In genomic region chr9:8035546-8035945, GRCm38 (mm10) we compare ENCODE assay signal across 10 mouse cellular contexts. TPM values are rescaled to one million over a fixed set of nuclear protein-coding genes. Genes with fewer than 3 reads are reported as not detected.
A peak's percentile ranks its signal among the peaks of the same experiment; 100 is the strongest.
DNase-seq lines count a peak whose midpoint lies in the region; ATAC-seq and TF ChIP-seq lines count a peak whose summit lies in the region.
"Had no signal": no experiment of that assay in that cellular context is flagged by ENCODE, and none has a peak within 500 bp of the region (broad histone marks: within the 10 kb centered on the region; RNA-seq: fewer than 3 reads in every experiment).

No protein-coding gene starts in this region.

- no peaks in the 10 kb centered on the region for H3K4me1 ChIP-seq in forebrain, embryonic 11.5 days (replicated peaks; ENCODE audit: control insufficient read depth, insufficient read depth, low read length)
- H3K4me1 ChIP-seq in forebrain, embryonic 10.5 days: peaks cover 8% of the 10 kb centered on the region
- H3K4me1 ChIP-seq in liver, embryonic 13.5 days (replicated peaks): peaks cover 11% of the 10 kb centered on the region
- no peaks in the 10 kb centered on the region; the same call in 1 of the 2 replicates for H3K4me1 ChIP-seq in cerebellum, adult 2 months (ENCODE audit: control insufficient read depth, insufficient read depth, low read length)

- H3K9me3 ChIP-seq in forebrain, embryonic 11.5 days (ENCODE audit: control insufficient read depth, low read length): no peaks in the 10 kb centered on the region
- H3K9me3 ChIP-seq in forebrain, embryonic 10.5 days: no peaks in the 10 kb centered on the region
- no peaks in the 10 kb centered on the region for H3K9me3 ChIP-seq in liver, embryonic 13.5 days (replicated peaks)

- no peak for DNase-seq in forebrain, embryonic 11.5 days (ENCODE audit: low spot score)
- DNase-seq in forebrain, embryonic 10.5 days (ENCODE audit: extremely low spot score, low spot score): no peak
- DNase-seq in urinary bladder, postnatal 14 days (ENCODE audit: low spot score): peak; percentile 30
- DNase-seq in urinary bladder, adult 18-20 months (ENCODE audit: low spot score in 2 of 2): no peak
- DNase-seq in liver, embryonic 13.5 days: peak; percentile 19
- DNase-seq in ovary, postnatal 14 days (ENCODE audit: low spot score): no peak
- DNase-seq in cerebellum, adult 2 months: no peak
- DNase-seq in cerebellum, adult 9-10 months: no peak
- DNase-seq: adrenal gland, adult 2 months; layer of hippocampus, postnatal 36 days had no signal

- WGBS in forebrain, embryonic 11.5 days: 44% methylated on average over 7 of the region's 7 CpGs
- whole genome bisulfite sequencing in forebrain, embryonic 10.5 days: 42% methylated on average over 7 of the region's 7 CpGs
- 11% methylated on average over 7 of the region's 7 CpGs for WGBS in liver, embryonic 13.5 days (ENCODE audit: insufficient replicate concordance)
- WGBS in cerebellum, adult 2 months: 63% methylated on average over 7 of the region's 7 CpGs

- no peak overlapping the region for H3K27ac ChIP-seq in forebrain, embryonic 11.5 days (ENCODE audit: low read depth, low read length)
- H3K27ac ChIP-seq in forebrain, embryonic 10.5 days: no peak overlapping the region
- H3K27ac ChIP-seq in liver, embryonic 13.5 days: no peak overlapping the region
- no peak overlapping the region for H3K27ac ChIP-seq in cerebellum, adult 2 months (ENCODE audit: insufficient read depth, low read length)

- TF ChIP-seq POLR2A in cerebellum, adult 2 months (IDR thresholded peaks at IDR 0.05; ENCODE audit: borderline replicate concordance, insufficient read depth, low read length): no peak

- no peaks in the 10 kb centered on the region for H3K27me3 ChIP-seq in forebrain, embryonic 11.5 days (ENCODE audit: control insufficient read depth, insufficient read depth, low read length)
- no peaks in the 10 kb centered on the region for H3K27me3 ChIP-seq in forebrain, embryonic 10.5 days (ENCODE audit: poor library complexity, severe bottlenecking)
- H3K27me3 ChIP-seq in liver, embryonic 13.5 days: no peaks in the 10 kb centered on the region
- no peaks in the 10 kb centered on the region for H3K27me3 ChIP-seq in cerebellum, adult 2 months (ENCODE audit: control insufficient read depth, insufficient read depth, low read length)

- no peak overlapping the region for H3K4me3 ChIP-seq in forebrain, embryonic 11.5 days (ENCODE audit: low read depth, low read length)
- no peak overlapping the region for H3K4me3 ChIP-seq in forebrain, embryonic 10.5 days
- no peak overlapping the region for H3K4me3 ChIP-seq in liver, embryonic 13.5 days (replicated peaks)
- H3K4me3 ChIP-seq in cerebellum, adult 2 months (replicated peaks; ENCODE audit: insufficient read depth, low read depth, low read length): no peak overlapping the region

- no peaks in the 10 kb centered on the region for H3K36me3 ChIP-seq in forebrain, embryonic 11.5 days (ENCODE audit: control insufficient read depth, insufficient read depth, low read length)
- peaks cover 11% of the 10 kb centered on the region for H3K36me3 ChIP-seq in forebrain, embryonic 10.5 days (replicated peaks)
- no peaks in the 10 kb centered on the region for H3K36me3 ChIP-seq in liver, embryonic 13.5 days

- peak; percentile 38 for ATAC-seq in forebrain, embryonic 11.5 days (replicated peaks; ENCODE audit: low FRiP score)
- ATAC-seq in liver, embryonic 13.5 days (ENCODE audit: low read depth): 0 out of 2 replicates have a peak, but pooled peaks have one; percentile 16

- no peak overlapping the region for H3K9ac ChIP-seq in forebrain, embryonic 11.5 days (ENCODE audit: low read length)
- no peak overlapping the region for H3K9ac ChIP-seq in liver, embryonic 13.5 days

- no peak overlapping the region for H3K4me2 ChIP-seq in forebrain, embryonic 11.5 days (ENCODE audit: low read depth, low read length, severe bottlenecking)
- H3K4me2 ChIP-seq in liver, embryonic 13.5 days: peak overlapping the region; percentile 23; the same call in 1 of the 2 replicates

- no peak for TF ChIP-seq CTCF in cerebellum, adult 2 months (IDR thresholded peaks at IDR 0.05; ENCODE audit: borderline replicate concordance, insufficient read depth, low read depth, low read length)

RNA-seq across cellular contexts. Expression of gene Cfap300, which starts 7.1 kb away (rescaled TPM):
- 18.6 and 21.4 TPM in 2 replicates for polyA plus RNA-seq in forebrain, embryonic 11.5 days (2014; fragmentation: Nextera tagmentation; extraction: Ambion mirVana)
- polyA plus RNA-seq in forebrain, embryonic 10.5 days (2016; fragmentation: Nextera tagmentation; extraction: Ambion mirVana): 18.5 and 19.4 TPM in 2 replicates
- 1.6 and 2.1 TPM in 2 replicates for polyA plus RNA-seq in liver, embryonic 13.5 days (2015; fragmentation: Nextera tagmentation; extraction: Ambion mirVana)
- polyA plus RNA-seq in cerebellum, adult 2 months (2012; rRNA removed): 4.9 and 5.1 TPM in 2 replicates

RNA-seq across cellular contexts. Expression of gene Yap1, which starts 31.1 kb away (rescaled TPM):
- 34.9 and 37.6 TPM in 2 replicates for polyA plus RNA-seq in forebrain, embryonic 11.5 days (2014; fragmentation: Nextera tagmentation; extraction: Ambion mirVana)
- 34.5 and 36.8 TPM in 2 replicates for polyA plus RNA-seq in forebrain, embryonic 10.5 days (2016; fragmentation: Nextera tagmentation; extraction: Ambion mirVana)
- 3.5 and 3.7 TPM in 2 replicates for polyA plus RNA-seq in liver, embryonic 13.5 days (2015; fragmentation: Nextera tagmentation; extraction: Ambion mirVana)
- polyA plus RNA-seq in cerebellum, adult 2 months (2012; rRNA removed): 8.5 and 10.0 TPM in 2 replicates

Comparison
In these comparisons a context has a peak if more than half of its experiments do, and no peak if none do; other contexts are left out.
1. DNase-seq: peak in urinary bladder, postnatal 14 days (single experiment) and liver, embryonic 13.5 days (single experiment); none in forebrain, embryonic 11.5 days (single experiment), forebrain, embryonic 10.5 days (single experiment), urinary bladder, adult 18-20 months (0 of 2), ovary, postnatal 14 days (single experiment), cerebellum, adult 2 months (0 of 2) and cerebellum, adult 9-10 months (single experiment).